10 mouse cellular contexts compared by ENCODE assay signal in the genomic region with DNA sequence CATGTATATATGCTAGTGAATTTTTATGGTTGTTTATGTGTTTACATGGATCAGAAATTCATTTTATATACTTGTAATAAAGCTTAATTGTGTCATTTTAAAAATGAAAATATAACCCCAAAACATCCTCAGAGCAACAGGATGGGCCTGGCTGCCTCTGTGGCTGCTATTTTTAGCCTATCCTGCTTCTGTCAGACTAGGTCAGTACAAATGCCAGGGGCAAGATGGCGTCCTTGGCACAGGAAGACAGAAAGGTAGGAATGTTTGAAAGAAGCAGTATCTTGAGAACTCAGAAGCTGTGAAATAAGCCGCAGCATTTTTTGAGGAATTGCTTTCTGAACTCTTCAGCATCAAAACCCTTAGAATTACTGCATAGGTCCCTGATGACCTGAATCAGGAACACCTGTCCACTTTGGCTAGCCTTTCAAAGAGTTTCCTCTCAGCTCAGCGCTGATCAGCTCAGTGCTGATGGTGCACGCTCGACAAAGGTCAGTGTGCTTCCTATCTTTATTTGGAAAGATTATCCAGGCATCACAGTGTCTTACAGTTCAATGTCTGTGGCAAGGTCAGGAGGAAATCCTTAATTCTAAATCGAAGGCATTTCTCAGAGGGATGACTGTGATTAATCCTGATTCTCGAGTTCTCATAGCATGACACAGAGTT.
A peak's percentile ranks its signal among the peaks of the same experiment; 100 is the strongest.
DNase-seq lines count a peak whose midpoint lies in the region.
"Had no signal": no experiment of that assay in that cellular context is flagged by ENCODE, and none has a peak within 500 bp of the region (broad histone marks: within the 10 kb centered on the region; RNA-seq: fewer than 3 reads in every experiment).

No protein-coding gene starts in this region.

- DNase-seq in gastrocnemius, adult 18-20 months (ENCODE audit: low spot score), result peak; percentile 23
- DNase-seq in gastrocnemius, postnatal 4 days (ENCODE audit: low spot score in 2 of 2), result no peak
- peak; percentile 0 for DNase-seq in left cerebral cortex, postnatal 4 days
- DNase-seq in left cerebral cortex, adult 8-10 months (ENCODE audit: low spot score in 2 of 2), result no peak
- DNase-seq in cerebellum, adult 9-11 months, result peak; percentile 36
- DNase-seq in thymus, postnatal 10 days (ENCODE audit: low spot score in 2 of 2), result no peak
- no peak for DNase-seq in urinary bladder, adult 18-20 months (ENCODE audit: low spot score in 2 of 2)
- DNase-seq in thymus, postnatal 0 days (ENCODE audit: low spot score), result no peak
- DNase-seq: lung, embryonic 14.5 days; spleen, adult 18-20 months had no signal

- intact Hi-C loops in left cerebral cortex, postnatal 4 days (cut with DNase I), result no loop called here

Comparison
In these comparisons a context has a peak if more than half of its experiments do, and no peak if none do; other contexts are left out.
1. DNase-seq: peak in gastrocnemius, adult 18-20 months (single experiment), left cerebral cortex, postnatal 4 days (single experiment) and cerebellum, adult 9-11 months (single experiment); none in gastrocnemius, postnatal 4 days (0 of 2), left cerebral cortex, adult 8-10 months (0 of 2), thymus, postnatal 10 days (0 of 2), urinary bladder, adult 18-20 months (0 of 2) and thymus, postnatal 0 days (single experiment).